9 mouse cellular contexts compared by ENCODE assay signal in the genomic region with DNA sequence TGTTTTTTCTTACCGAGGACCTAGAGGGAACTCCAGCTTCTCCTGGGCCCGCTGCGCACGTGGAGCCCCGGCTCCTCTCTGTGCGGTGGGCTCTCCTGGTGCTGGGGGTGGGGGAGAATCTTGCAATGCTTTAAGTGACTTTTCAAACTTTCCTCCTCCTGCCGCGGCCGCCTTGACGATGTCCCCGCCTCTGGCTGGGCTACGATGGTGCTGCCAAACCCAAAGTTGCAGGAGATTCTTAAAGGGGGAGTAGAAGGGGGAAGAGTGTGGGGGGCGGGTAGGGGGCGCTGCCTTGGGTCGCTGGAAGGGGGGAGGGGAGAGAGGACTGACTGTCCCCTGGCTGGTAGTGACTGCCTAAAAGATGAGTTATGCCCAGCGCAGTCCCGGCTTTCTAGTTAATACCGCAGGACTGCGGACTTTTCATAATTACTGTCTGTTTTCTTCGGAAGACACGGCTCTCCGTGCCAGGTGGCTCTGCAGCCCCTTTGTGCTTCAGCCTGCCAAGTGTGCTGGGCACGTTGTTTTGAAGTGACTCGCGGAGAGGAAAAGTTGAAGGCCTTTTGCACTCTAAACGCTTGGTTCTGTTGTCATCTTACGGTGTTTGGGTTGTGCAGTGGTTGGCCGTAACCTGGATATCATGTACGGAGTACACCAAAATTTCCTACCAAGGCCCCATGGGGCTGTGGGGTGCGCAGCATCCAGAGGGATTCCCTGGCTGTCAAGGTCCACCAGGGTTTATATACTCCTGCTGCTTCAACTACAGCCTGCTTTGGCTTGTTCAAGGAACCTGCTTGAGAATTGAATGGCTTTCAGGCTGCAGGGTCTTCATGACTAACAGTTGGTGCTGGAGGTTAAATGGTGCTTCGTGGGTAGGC. TPM values are rescaled to one million over a fixed set of nuclear protein-coding genes. Genes with fewer than 3 reads are reported as not detected.
DNase-seq lines count a peak whose midpoint lies in the region; ATAC-seq and TF ChIP-seq lines count a peak whose summit lies in the region.
"Had no signal": no experiment of that assay in that cellular context is flagged by ENCODE, and none has a peak within 500 bp of the region (broad histone marks: within the 10 kb centered on the region; RNA-seq: fewer than 3 reads in every experiment).

No protein-coding gene starts in this region.

- no peak overlapping the region for H3K27ac ChIP-seq in cerebellum, adult 2 months (ENCODE audit: insufficient read depth, low read length)
- H3K27ac ChIP-seq in hindbrain, embryonic 14.5 days = no peak overlapping the region; the same call in 1 of the 2 replicates
- H3K27ac ChIP-seq in midbrain, embryonic 10.5 days (replicated peaks) = peak overlapping the region; percentile 97

- no peak for ATAC-seq in megakaryocyte, adult 5-6 weeks (ENCODE audit: poor library complexity, severe bottlenecking)
- ATAC-seq in hindbrain, embryonic 14.5 days (ENCODE audit: low FRiP score) = peak; percentile 15; the same call in 1 of the 2 replicates

- no peaks in the 10 kb centered on the region for H3K36me3 ChIP-seq in megakaryocyte, embryonic 14.5 days (replicated peaks; ENCODE audit: low read length)
- no peaks in the 10 kb centered on the region for H3K36me3 ChIP-seq in hindbrain, embryonic 14.5 days (replicated peaks; ENCODE audit: control insufficient read depth, insufficient read depth)
- no peaks in the 10 kb centered on the region for H3K36me3 ChIP-seq in midbrain, embryonic 10.5 days

- H3K4me1 ChIP-seq in cerebellum, adult 2 months (ENCODE audit: control insufficient read depth, insufficient read depth, low read length) = no peaks in the 10 kb centered on the region
- peaks cover 28% of the 10 kb centered on the region for H3K4me1 ChIP-seq in megakaryocyte, embryonic 14.5 days
- H3K4me1 ChIP-seq in hindbrain, embryonic 14.5 days (replicated peaks; ENCODE audit: control insufficient read depth, insufficient read depth, low read length) = peaks cover 23% of the 10 kb centered on the region
- peaks cover 44% of the 10 kb centered on the region for H3K4me1 ChIP-seq in midbrain, embryonic 10.5 days

- H3K9ac ChIP-seq in hindbrain, embryonic 14.5 days = peak overlapping the region; percentile 85

- peaks cover 5% of the 10 kb centered on the region; the same call in 1 of the 2 replicates for H3K27me3 ChIP-seq in cerebellum, adult 2 months (ENCODE audit: control insufficient read depth, insufficient read depth, low read length)
- H3K27me3 ChIP-seq in megakaryocyte, embryonic 14.5 days (replicated peaks) = peaks cover 70% of the 10 kb centered on the region
- no peaks in the 10 kb centered on the region for H3K27me3 ChIP-seq in hindbrain, embryonic 14.5 days (ENCODE audit: control insufficient read depth, insufficient read depth, low read length)
- H3K27me3 ChIP-seq in midbrain, embryonic 10.5 days (ENCODE audit: low read depth, poor library complexity, severe bottlenecking) = peaks cover 12% of the 10 kb centered on the region

- H3K9me3 ChIP-seq in megakaryocyte, embryonic 14.5 days = peaks cover 19% of the 10 kb centered on the region
- H3K9me3 ChIP-seq in hindbrain, embryonic 14.5 days (ENCODE audit: control insufficient read depth, low read length) = no peaks in the 10 kb centered on the region
- H3K9me3 ChIP-seq in midbrain, embryonic 10.5 days (replicated peaks) = no peaks in the 10 kb centered on the region

- H3K4me2 ChIP-seq in hindbrain, embryonic 14.5 days (replicated peaks) = peak overlapping the region; percentile 92

- no peak for TF ChIP-seq POLR2A in cerebellum, adult 2 months (IDR thresholded peaks at IDR 0.05; ENCODE audit: borderline replicate concordance, insufficient read depth, low read length)

- TF ChIP-seq CTCF in cerebellum, adult 2 months (IDR thresholded peaks at IDR 0.05; ENCODE audit: borderline replicate concordance, insufficient read depth, low read depth, low read length) = no peak

- under 1% methylated on average over 31 of the region's 31 CpGs for WGBS in cerebellum, adult 2 months
- under 1% methylated on average over 30 of the region's 31 CpGs for WGBS in hindbrain, embryonic 14.5 days
- under 1% methylated on average over 30 of the region's 31 CpGs for WGBS in midbrain, embryonic 10.5 days

- DNase-seq in cerebellum, adult 2 months = peak in 1 of 2 experiments; percentile 20
- DNase-seq in cerebellum, adult 11-12 months = no peak
- DNase-seq in hindbrain, embryonic 14.5 days (ENCODE audit: low spot score) = peak; percentile 53
- DNase-seq in midbrain, embryonic 10.5 days (ENCODE audit: low spot score) = no peak
- no peak for DNase-seq in urinary bladder, postnatal 4 days (ENCODE audit: low spot score in 2 of 2)
- DNase-seq in cerebellum, adult 9-11 months = no peak

- peak overlapping the region; percentile 58 for H3K4me3 ChIP-seq in cerebellum, adult 2 months (replicated peaks; ENCODE audit: insufficient read depth, low read depth, low read length)
- peak overlapping the region; percentile 23 for H3K4me3 ChIP-seq in megakaryocyte, embryonic 14.5 days (replicated peaks)
- peak overlapping the region; percentile 62 for H3K4me3 ChIP-seq in hindbrain, embryonic 14.5 days (replicated peaks; ENCODE audit: low read length)
- peak overlapping the region; percentile 90 for H3K4me3 ChIP-seq in midbrain, embryonic 10.5 days

RNA-seq across cellular contexts. Expression of gene Grip1, which starts 1.3 kb away (rescaled TPM):
- 4.6 and 5.0 TPM in 2 replicates for polyA plus RNA-seq in cerebellum, adult 2 months (2012; rRNA removed)
- 0.08 TPM in 1 of 2 replicates, not detected in the other for polyA plus RNA-seq in megakaryocyte, embryonic 14.5 days (2012; ENCODE audit: insufficient read depth, low replicate concordance)
- total RNA-seq in megakaryocyte, adult 5-6 weeks (2015) = not detected in 2 replicates
- total RNA-seq in megakaryocyte, adult 5-6 weeks (2017) = not detected in 2 replicates
- 18.5 and 20.9 TPM in 2 replicates for polyA plus RNA-seq in hindbrain, embryonic 14.5 days (2014; fragmentation: Nextera tagmentation; extraction: Ambion mirVana)
- polyA plus RNA-seq in midbrain, embryonic 10.5 days (2016; fragmentation: Nextera tagmentation; extraction: Ambion mirVana) = 5.0 and 5.7 TPM in 2 replicates
- total RNA-seq: common myeloid progenitor, adult 5-6 weeks had no signal

Comparison
In these comparisons a context has a peak if more than half of its experiments do, and no peak if none do; other contexts are left out.
1. H3K4me3 ChIP-seq: peak in every context shown above with its lines; median percentile 90 in midbrain, embryonic 10.5 days; 62 in hindbrain, embryonic 14.5 days; 58 in cerebellum, adult 2 months; 23 in megakaryocyte, embryonic 14.5 days.